Mouse (Mus musculus) heart, postnatal 0 days (tissue): ENCODE data around the gene Ssr2. TPM values are rescaled to one million over a fixed set of nuclear protein-coding genes. Genes with fewer than 3 reads are reported as not detected.
A peak's percentile ranks its signal among the peaks of the same experiment; 100 is the strongest.

Source experiments
- ATAC-seq: fragments of 200-750 bp; cut with Nextera tagmentation; 2 replicates; pipeline ENCODE4 v1.8.0; 2017; ENCODE audit warnings: low read depth, moderate number of reproducible peaks, moderate library complexity; ENCODE audit not compliant: insufficient read depth
- DNase-seq: peaks from one replicate; pipeline ENCODE4 v3.0.0-alpha.2; 2016; ENCODE audit warnings: low spot score
- H3K27ac ChIP-seq: fragments of 300-500 bp; sonication (generic); 2 replicates; pipeline ENCODE4 v1.5.1; 2014; ENCODE audit warnings: low read depth, mild to moderate bottlenecking
- H3K27me3 ChIP-seq: fragments of 300-500 bp; sonication (generic); 2 replicates; pipeline ENCODE4 v1.6.1; 2014; ENCODE audit warnings: low read length, mixed read lengths; ENCODE audit not compliant: control insufficient read depth, insufficient read depth
- H3K36me3 ChIP-seq: fragments of 300-500 bp; sonication (generic); replicated peaks from 2 replicates; pipeline ENCODE4 v1.6.1; 2014; ENCODE audit warnings: low read length, mixed read lengths; ENCODE audit not compliant: control insufficient read depth, insufficient read depth
- H3K4me1 ChIP-seq: fragments of 300-500 bp; sonication (generic); 2 replicates; pipeline ENCODE4 v1.6.1; 2014; ENCODE audit warnings: antibody characterized with exemption; ENCODE audit not compliant: control insufficient read depth, insufficient read depth
- H3K4me2 ChIP-seq: fragments of 300-500 bp; sonication (generic); 2 replicates; pipeline ENCODE4 v1.6.1; 2014; ENCODE audit warnings: low read depth, mild to moderate bottlenecking, low read length, moderate library complexity
- H3K4me3 ChIP-seq: fragments of 300-500 bp; sonication (generic); 2 replicates; pipeline ENCODE4 v1.5.1; 2014; ENCODE audit warnings: low read depth, low read length
- H3K9ac ChIP-seq: fragments of 300-500 bp; sonication (generic); replicated peaks from 2 replicates; pipeline ENCODE4 v1.6.1; 2014; ENCODE audit warnings: low read depth, low read length, mixed read lengths
- H3K9me3 ChIP-seq: fragments of 300-500 bp; sonication (generic); replicated peaks from 2 replicates; pipeline ENCODE4 v1.6.1; 2016; ENCODE audit warnings: low read length; ENCODE audit not compliant: control insufficient read depth
- CTCF ChIP-seq: IDR thresholded peaks from 2 replicates; pipeline ENCODE4 v1.5.1; 2016; ENCODE audit warnings: antibody characterized with exemption, control low read depth, low read depth
- EP300 ChIP-seq: IDR thresholded peaks from 2 replicates; pipeline ENCODE4 v1.6.1; 2016; ENCODE audit warnings: antibody characterized with exemption, low read depth
- WGBS: fragments of 180-500 bp; shearing (Covaris S2); extraction: QIAGEN DNeasy Blood & Tissue Kit; methylation state at CpG from one replicate; pipeline ENCODE4 v1.1.7; 2014; 5-methylcytosine and 5-hydroxymethylcytosine counted together
- polyA plus RNA-seq: library from polyadenylated mRNA; unstranded; fragments of >200 nt; fragmentation: Nextera tagmentation; extraction: Ambion mirVana; gene quantifications from 2 replicates; pipeline ENCODE4 v1.2.1, GENCODE M21; 2015
- total RNA-seq: library from RNA; depleted of rRNA; stranded (reverse); fragments of >200 nt; gene quantifications from 2 replicates; pipeline ENCODE4 v1.2.3, GENCODE M21; 2014; ENCODE audit warnings: low replicate concordance

Ssr2 gene
- total and polyA plus RNA-seq, 2 experiments from 2014 or later, result 144 to 246 TPM

DNA sequence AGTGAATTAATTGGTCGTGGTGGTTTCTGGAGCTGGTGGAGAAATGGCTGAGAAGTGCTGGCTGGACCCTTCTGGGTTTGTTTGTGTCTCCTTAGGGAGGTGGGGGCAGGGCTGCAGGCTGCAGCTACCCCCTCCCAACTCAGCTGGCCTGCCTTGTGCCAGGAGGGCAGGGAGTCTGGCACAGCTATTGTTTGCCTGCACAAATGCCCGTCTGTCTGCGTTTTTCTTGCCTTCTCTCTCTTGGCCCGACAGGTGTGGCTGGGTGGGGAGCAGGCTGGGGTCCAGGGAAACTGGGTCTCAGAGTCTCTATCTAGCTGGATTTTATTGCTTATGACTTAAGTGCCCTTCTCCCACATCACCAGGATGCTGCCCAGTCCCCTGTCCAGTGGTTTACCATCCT, 48.6 kb downstream of the Ssr2 start:
- H3K4me2 ChIP-seq, result peak overlapping the region; percentile 74
- DNase-seq (no peak), ATAC-seq (no peak)
- peak overlapping the region; percentile 80 for H3K4me3 ChIP-seq
- H3K9ac ChIP-seq, result peak overlapping the region; percentile 37; the same call in 1 of the 2 replicates
- peaks cover 63% of the 10 kb centered on the region for H3K4me1 ChIP-seq
- WGBS, result 44% methylated on average over 4 of the region's 4 CpGs
- TF ChIP-seq CTCF (no peak), EP300 (no peak)
- H3K27ac ChIP-seq, result peak overlapping the region; percentile 98
- no peaks in the 10 kb centered on the region for H3K9me3 ChIP-seq
- no peaks in the 10 kb centered on the region for H3K27me3 ChIP-seq
- peaks cover 8% of the 10 kb centered on the region for H3K36me3 ChIP-seq

DNA sequence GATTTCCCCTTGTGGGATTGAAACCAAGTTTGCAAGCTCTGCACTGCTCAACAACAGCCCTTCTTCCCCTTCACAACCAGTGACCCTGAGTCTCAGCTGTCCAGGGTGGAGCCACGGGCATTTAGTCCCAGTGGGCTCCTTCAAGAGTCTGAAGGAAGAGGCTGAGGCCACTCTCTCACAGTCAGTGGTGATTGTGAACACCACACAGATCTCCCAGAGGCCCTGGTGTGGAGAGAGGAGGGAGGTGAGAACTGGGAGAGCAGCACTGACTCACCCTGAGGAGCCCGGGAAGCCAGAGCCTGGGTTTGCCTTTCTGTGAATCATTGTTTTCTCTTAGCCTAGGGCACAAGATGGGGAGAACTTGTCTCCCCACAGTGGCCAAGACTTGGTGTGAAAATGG, 49.3 kb downstream of the Ssr2 start:
- H3K4me3 ChIP-seq, result peak overlapping the region; percentile 80; the same call in 1 of the 2 replicates
- peak overlapping the region; percentile 74 for H3K4me2 ChIP-seq
- H3K36me3 ChIP-seq, result peaks cover 14% of the 10 kb centered on the region
- peaks cover 66% of the 10 kb centered on the region for H3K4me1 ChIP-seq
- DNase-seq (no peak), ATAC-seq (no peak)
- no peaks in the 10 kb centered on the region for H3K9me3 ChIP-seq
- peak overlapping the region; percentile 98 for H3K27ac ChIP-seq
- no peaks in the 10 kb centered on the region for H3K27me3 ChIP-seq
- H3K9ac ChIP-seq, result peak overlapping the region; percentile 37; the same call in 1 of the 2 replicates
- 31% methylated on average over 2 of the region's 2 CpGs for WGBS
- TF ChIP-seq CTCF, result no peak
- no peak for TF ChIP-seq EP300

DNA sequence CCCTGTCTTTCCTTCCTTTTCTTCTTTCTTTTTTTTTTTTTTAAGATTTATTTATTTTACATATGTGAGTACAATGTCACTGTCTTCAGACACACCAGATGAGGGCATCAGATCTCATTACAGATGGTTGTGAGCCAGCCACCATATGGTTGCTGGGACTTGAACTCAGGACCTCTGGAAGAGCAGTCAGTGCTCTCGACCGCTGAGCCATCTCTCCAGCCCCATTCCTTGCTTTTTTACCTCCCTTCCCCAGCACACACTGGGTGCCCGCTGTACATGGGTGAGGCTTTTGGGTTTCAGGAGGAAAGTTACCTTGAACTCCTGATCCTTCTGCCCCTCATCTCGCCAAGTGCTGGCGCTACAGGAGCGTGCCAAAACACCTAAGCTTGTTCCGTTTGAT, 49.9 kb downstream of the Ssr2 start:
- no peak for DNase-seq
- WGBS, result 81% methylated on average over 7 of the region's 7 CpGs
- no peak overlapping the region for H3K9ac ChIP-seq
- TF ChIP-seq EP300, result no peak
- TF ChIP-seq CTCF, result no peak
- no peak for ATAC-seq
- H3K27me3 ChIP-seq, result no peaks in the 10 kb centered on the region
- H3K4me1 ChIP-seq, result peaks cover 66% of the 10 kb centered on the region
- no peaks in the 10 kb centered on the region for H3K9me3 ChIP-seq
- peak overlapping the region; percentile 98; the same call in 1 of the 2 replicates for H3K27ac ChIP-seq
- H3K36me3 ChIP-seq, result peaks cover 20% of the 10 kb centered on the region
- 0 out of 2 replicates have a peak overlapping the region, but pooled peaks have one; percentile 74 for H3K4me2 ChIP-seq
- no peak overlapping the region for H3K4me3 ChIP-seq

GRCm38 (mm10) chr3:88626316-88626715, 50.6 kb downstream of the Ssr2 start:
- ATAC-seq (no peak), DNase-seq (no peak)
- Histone ChIP-seq H3K27me3 (no peaks in the 10 kb centered on the region), H3K4me1 (peaks cover 71% of the 10 kb centered on the region), H3K27ac (peak overlapping the region; percentile 37; the same call in 1 of the 2 replicates), H3K4me2 (no peak overlapping the region; the same call in 1 of the 2 replicates), H3K4me3 (no peak overlapping the region), H3K9me3 (no peaks in the 10 kb centered on the region), H3K36me3 (peaks cover 27% of the 10 kb centered on the region), H3K9ac (no peak overlapping the region)
- 36% methylated on average over 7 of the region's 7 CpGs for WGBS
- TF ChIP-seq EP300, result no peak
- TF ChIP-seq CTCF, result no peak

DNA sequence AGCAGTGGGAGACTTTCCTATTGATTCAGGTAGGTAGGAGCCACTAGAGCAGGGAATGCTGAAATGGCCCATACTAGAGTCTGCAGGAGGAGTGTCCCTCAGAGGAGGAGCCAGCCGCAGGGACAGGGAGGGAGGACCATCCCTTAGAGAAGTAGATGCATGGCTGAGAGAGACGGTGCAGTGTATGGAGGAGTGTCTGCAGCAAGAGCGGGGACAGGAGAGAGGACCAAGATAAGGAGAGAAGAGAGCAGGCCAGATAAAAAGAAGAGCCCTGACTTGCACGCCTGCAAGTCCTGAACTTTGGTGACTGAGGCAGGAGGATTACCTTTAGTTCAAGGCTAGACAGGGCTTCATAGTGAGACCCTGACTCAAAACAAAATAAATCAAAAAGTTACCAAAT, 51.4 kb downstream of the Ssr2 start:
- ATAC-seq (no peak), DNase-seq (no peak)
- H3K9ac ChIP-seq, result no peak overlapping the region
- 28% methylated on average over 4 of the region's 4 CpGs for WGBS
- no peaks in the 10 kb centered on the region for H3K27me3 ChIP-seq
- H3K36me3 ChIP-seq, result peaks cover 34% of the 10 kb centered on the region
- H3K4me3 ChIP-seq, result no peak overlapping the region
- H3K4me1 ChIP-seq, result peaks cover 79% of the 10 kb centered on the region
- H3K9me3 ChIP-seq, result no peaks in the 10 kb centered on the region
- TF ChIP-seq CTCF (no peak), EP300 (no peak)
- no peak overlapping the region for H3K4me2 ChIP-seq
- H3K27ac ChIP-seq, result no peak overlapping the region

- peaks cover 39% of the 10 kb centered on the region for H3K36me3 ChIP-seq
- H3K4me2 ChIP-seq, result no peak overlapping the region
- no peak overlapping the region for H3K9ac ChIP-seq
- no peak overlapping the region for H3K4me3 ChIP-seq
- DNase-seq (no peak), ATAC-seq (no peak)
- H3K27ac ChIP-seq, result no peak overlapping the region
- no peaks in the 10 kb centered on the region for H3K9me3 ChIP-seq
- no peaks in the 10 kb centered on the region for H3K27me3 ChIP-seq
- peaks cover 79% of the 10 kb centered on the region for H3K4me1 ChIP-seq
- 74% methylated on average over 2 of the region's 2 CpGs for WGBS
- TF ChIP-seq EP300, result no peak
- no peak for TF ChIP-seq CTCF
These were observed 51.9 kb downstream of the Ssr2 start for GRCm38 (mm10) chr3:88627535-88627934.
